ENCODE assay signal across 18 mouse cellular contexts in genomic region chr6:84191656-84192250, GRCm38 (mm10).
DNase-seq lines count a peak whose midpoint lies in the region; ATAC-seq and TF ChIP-seq lines count a peak whose summit lies in the region.
"Had no signal": no experiment of that assay in that cellular context is flagged by ENCODE, and none has a peak within 500 bp of the region (broad histone marks: within the 10 kb centered on the region; RNA-seq: fewer than 3 reads in every experiment).

No protein-coding gene starts in this region.

- WGBS in embryonic facial prominence, embryonic 14.5 days, result 50% methylated on average over 6 of the region's 6 CpGs
- WGBS in embryonic facial prominence, embryonic 10.5 days, result 69% methylated on average over 6 of the region's 6 CpGs
- WGBS in lung, postnatal 0 days, result 61% methylated on average over 5 of the region's 6 CpGs

- no peaks in the 10 kb centered on the region for H3K36me3 ChIP-seq in embryonic facial prominence, embryonic 14.5 days (ENCODE audit: control insufficient read depth, insufficient read depth, low read length)
- H3K36me3 ChIP-seq in embryonic facial prominence, embryonic 10.5 days (replicated peaks), result no peaks in the 10 kb centered on the region
- H3K36me3 ChIP-seq in lung, postnatal 0 days (ENCODE audit: insufficient read depth, low read length), result no peaks in the 10 kb centered on the region
- H3K36me3 ChIP-seq: embryonic facial prominence, embryonic 15.5 days; kidney, embryonic 15.5 days; lung, embryonic 15.5 days had no signal

- no peak for ATAC-seq in embryonic facial prominence, embryonic 14.5 days (ENCODE audit: low read depth)
- peak; percentile 33; the same call in 1 of the 2 replicates for ATAC-seq in lung, postnatal 0 days
- ATAC-seq in megakaryocyte progenitor cell, adult 5-6 weeks (replicated peaks; ENCODE audit: poor library complexity), result no peak

- no peaks in the 10 kb centered on the region for H3K27me3 ChIP-seq in embryonic facial prominence, embryonic 14.5 days (replicated peaks; ENCODE audit: control insufficient read depth, insufficient read depth, low read length)
- no peaks in the 10 kb centered on the region for H3K27me3 ChIP-seq in embryonic facial prominence, embryonic 10.5 days (replicated peaks; ENCODE audit: low read depth, poor library complexity, severe bottlenecking)
- no peaks in the 10 kb centered on the region for H3K27me3 ChIP-seq in lung, postnatal 0 days (replicated peaks; ENCODE audit: insufficient read depth, low read length)
- H3K27me3 ChIP-seq: embryonic facial prominence, embryonic 15.5 days; kidney, embryonic 15.5 days; lung, embryonic 15.5 days had no signal

- no peak overlapping the region for H3K27ac ChIP-seq in embryonic facial prominence, embryonic 14.5 days (replicated peaks; ENCODE audit: low read depth, low read length)
- H3K27ac ChIP-seq in embryonic facial prominence, embryonic 10.5 days (replicated peaks), result no peak overlapping the region
- H3K27ac ChIP-seq in lung, postnatal 0 days (ENCODE audit: low read length), result no peak overlapping the region
- H3K27ac ChIP-seq: embryonic facial prominence, embryonic 15.5 days; kidney, embryonic 15.5 days; layer of hippocampus, adult 2 months; left cerebral cortex, adult 2 months; lung, embryonic 15.5 days had no signal

- H3K9ac ChIP-seq in embryonic facial prominence, embryonic 14.5 days (ENCODE audit: low read depth, low read length), result no peak overlapping the region
- H3K9ac ChIP-seq in lung, postnatal 0 days (replicated peaks; ENCODE audit: low read depth), result no peak overlapping the region
- H3K9ac ChIP-seq: embryonic facial prominence, embryonic 15.5 days; kidney, embryonic 15.5 days; lung, embryonic 15.5 days had no signal

- no peak for TF ChIP-seq CTCF in lung, postnatal 0 days (IDR thresholded peaks at IDR 0.05)

- peak; percentile 22 for DNase-seq in embryonic facial prominence, embryonic 14.5 days (ENCODE audit: low spot score)
- no peak for DNase-seq in embryonic facial prominence, embryonic 10.5 days (ENCODE audit: low spot score)
- DNase-seq in lung, postnatal 0 days (ENCODE audit: low spot score), result no peak
- no peak for DNase-seq in lung, postnatal 36 days
- DNase-seq in hindlimb bud, embryonic 11.5 days (ENCODE audit: extremely low spot score, low read depth, low spot score), result peak; percentile 61
- peak; percentile 17 for DNase-seq in thymus, postnatal 25 days
- no peak for DNase-seq in gastrocnemius, adult 18-20 months (ENCODE audit: low spot score)
- DNase-seq: adrenal gland, postnatal 14 days; cerebellum, postnatal 14 days; heart, postnatal 14 days had no signal

- H3K9me3 ChIP-seq in embryonic facial prominence, embryonic 14.5 days (ENCODE audit: control insufficient read depth, low read length), result no peaks in the 10 kb centered on the region
- H3K9me3 ChIP-seq in embryonic facial prominence, embryonic 10.5 days, result no peaks in the 10 kb centered on the region
- no peaks in the 10 kb centered on the region for H3K9me3 ChIP-seq in lung, postnatal 0 days (ENCODE audit: low read length)
- H3K9me3 ChIP-seq: embryonic facial prominence, embryonic 15.5 days; kidney, embryonic 15.5 days; lung, embryonic 15.5 days had no signal

- no peak overlapping the region for H3K4me2 ChIP-seq in embryonic facial prominence, embryonic 14.5 days (ENCODE audit: low read depth, low read length)
- H3K4me2 ChIP-seq in lung, postnatal 0 days (replicated peaks; ENCODE audit: low read depth, low read length), result no peak overlapping the region
- H3K4me2 ChIP-seq: embryonic facial prominence, embryonic 15.5 days; kidney, embryonic 15.5 days; lung, embryonic 15.5 days; midbrain, embryonic 11.5 days had no signal

- no peak for TF ChIP-seq EP300 in lung, postnatal 0 days (IDR thresholded peaks at IDR 0.05)

- H3K4me3 ChIP-seq in embryonic facial prominence, embryonic 14.5 days (ENCODE audit: low read depth, low read length), result no peak overlapping the region
- no peak overlapping the region for H3K4me3 ChIP-seq in embryonic facial prominence, embryonic 10.5 days
- no peak overlapping the region for H3K4me3 ChIP-seq in lung, postnatal 0 days (ENCODE audit: low read depth, low read length)
- H3K4me3 ChIP-seq: embryonic facial prominence, embryonic 15.5 days; kidney, embryonic 15.5 days; layer of hippocampus, adult 2 months; left cerebral cortex, adult 2 months; lung, embryonic 15.5 days; myocyte had no signal

- H3K4me1 ChIP-seq in embryonic facial prominence, embryonic 14.5 days (ENCODE audit: control insufficient read depth, insufficient read depth, low read length), result no peaks in the 10 kb centered on the region
- H3K4me1 ChIP-seq in embryonic facial prominence, embryonic 10.5 days, result peaks cover 8% of the 10 kb centered on the region
- no peaks in the 10 kb centered on the region for H3K4me1 ChIP-seq in lung, postnatal 0 days (ENCODE audit: insufficient read depth, low read depth, low read length)
- H3K4me1 ChIP-seq: lung, embryonic 15.5 days had no signal

Comparison
In these comparisons a context has a peak if more than half of its experiments do, and no peak if none do; other contexts are left out.
1. DNase-seq: peak in embryonic facial prominence, embryonic 14.5 days (single experiment), hindlimb bud, embryonic 11.5 days (single experiment) and thymus, postnatal 25 days (single experiment); none in embryonic facial prominence, embryonic 10.5 days (single experiment), lung, postnatal 0 days (single experiment), lung, postnatal 36 days (single experiment) and gastrocnemius, adult 18-20 months (single experiment).